Mouse (Mus musculus): ENCODE measurements around the gene Dram1.

DNA sequence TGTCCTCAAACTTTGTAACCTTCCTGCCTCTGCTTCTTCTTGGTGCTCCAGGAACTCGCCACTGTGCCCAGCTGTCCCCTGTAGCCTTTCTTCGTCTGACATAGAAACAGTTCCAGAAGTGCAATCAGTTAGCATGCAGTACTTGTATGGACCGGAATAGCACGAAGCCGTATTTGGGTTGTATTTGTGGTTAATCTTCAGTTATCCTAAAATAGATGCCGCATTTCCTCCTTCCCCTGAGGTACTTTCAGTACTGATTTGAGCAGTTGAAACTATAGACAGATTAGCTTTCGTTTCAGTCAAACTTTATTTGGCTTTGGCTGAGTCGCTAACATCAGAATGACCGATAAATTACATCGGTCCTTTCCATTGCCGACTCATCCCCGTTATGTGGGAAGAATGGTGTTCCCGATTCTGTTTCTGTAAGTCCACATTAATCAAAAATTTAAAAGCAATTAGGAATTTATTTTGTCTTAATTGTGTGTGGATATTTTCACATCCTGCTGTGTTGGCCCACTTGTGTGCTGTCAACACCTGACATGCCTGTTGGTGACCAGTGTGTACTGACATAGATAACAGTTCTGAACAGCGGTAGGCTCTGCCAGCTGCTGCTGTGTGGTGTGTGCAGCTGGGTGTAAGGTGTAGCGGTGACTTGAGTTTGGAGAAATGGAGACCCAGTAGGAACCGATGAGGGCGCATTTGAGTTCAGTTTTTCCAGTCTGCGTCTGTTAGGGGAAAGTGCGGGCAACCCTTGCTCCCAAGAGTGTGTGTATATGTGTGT, 42.0 kb upstream of the Dram1 start:
- no peak for TF ChIP-seq ZC3H11A (IDR thresholded peaks at IDR 0.05; ENCODE audit: borderline replicate concordance, low read depth, low read length)
- no peak for TF ChIP-seq HCFC1 (IDR thresholded peaks at IDR 0.05; ENCODE audit: borderline replicate concordance, insufficient read depth, low read length)
- TF ChIP-seq CHD2 (IDR thresholded peaks at IDR 0.05; ENCODE audit: low read depth, low read length) = no peak

All from ES-E14 (cell line).